Mouse (Mus musculus) testis, adult 2 months (tissue): ENCODE measurements at regions not wholly inside any gene's neighbourhood (a gene's known extent, or its start where the extent isn't known, plus 50 kb on each side); places are given as distances from the start of the nearest gene placed in this dataset.
A peak's percentile ranks its signal among the peaks of the same experiment; 100 is the strongest.

Experiments
- H3K27ac ChIP-seq: fragments of 200-500 bp; 2 replicates; pipeline ENCODE4 v1.5.1; 2012; ENCODE audit warnings: low read depth, low read length; ENCODE audit not compliant: control insufficient read depth, insufficient read depth
- H3K27me3 ChIP-seq: fragments of 200-500 bp; 2 replicates; pipeline ENCODE4 v1.6.1; 2012; ENCODE audit warnings: mild to moderate bottlenecking, low read length, moderate library complexity; ENCODE audit not compliant: control insufficient read depth, insufficient read depth
- H3K36me3 ChIP-seq: fragments of 200-500 bp; 2 replicates; pipeline ENCODE4 v1.6.1; 2012; ENCODE audit warnings: mild to moderate bottlenecking, low read length; ENCODE audit not compliant: control insufficient read depth, insufficient read depth
- H3K4me1 ChIP-seq: fragments of 200-500 bp; 2 replicates; pipeline ENCODE4 v1.6.1; 2012; ENCODE audit warnings: low read length; ENCODE audit not compliant: control insufficient read depth, insufficient read depth
- H3K4me3 ChIP-seq: fragments of 200-500 bp; 2 replicates; pipeline ENCODE4 v1.5.1; 2012; ENCODE audit warnings: low read depth, mild to moderate bottlenecking, low read length, moderate library complexity, mixed read lengths; ENCODE audit not compliant: control insufficient read depth
- CTCF ChIP-seq: fragments of 200-500 bp; IDR thresholded peaks from 2 replicates; pipeline ENCODE4 v1.5.1; 2012; ENCODE audit warnings: low read depth, mild to moderate bottlenecking, inconsistent platforms, low read length, moderate library complexity; ENCODE audit not compliant: control insufficient read depth, insufficient read depth, insufficient replicate concordance
- POLR2A ChIP-seq: fragments of 200-500 bp; IDR thresholded peaks from 2 replicates; pipeline ENCODE4 v1.6.1; 2012; ENCODE audit warnings: low read depth, mild to moderate bottlenecking, inconsistent platforms, low read length, moderate library complexity; ENCODE audit not compliant: control insufficient read depth

- TF ChIP-seq POLR2A (no peak), CTCF (no peak)
- H3K36me3 ChIP-seq, result no peaks in the 10 kb centered on the region
Observed at GRCm38 (mm10) chr16:44629296-44630275, 70.9 kb upstream of the Boc start.

GRCm38 (mm10) chr16:44625871-44626293, 67.2 kb upstream of the Boc start:
- H3K27me3 ChIP-seq, result no peaks in the 10 kb centered on the region
- no peak for TF ChIP-seq CTCF
- TF ChIP-seq POLR2A, result no peak
- H3K4me3 ChIP-seq, result no peak overlapping the region
- H3K4me1 ChIP-seq, result peaks cover 8% of the 10 kb centered on the region
- peak overlapping the region; percentile 77 for H3K27ac ChIP-seq
- H3K36me3 ChIP-seq, result no peaks in the 10 kb centered on the region

More at GRCm38 (mm10) chr16:44629296-44630275, 70.9 kb upstream of the Boc start:
- Histone ChIP-seq H3K27ac (no peak overlapping the region; the same call in 1 of the 2 replicates), H3K4me3 (no peak overlapping the region), H3K27me3 (no peaks in the 10 kb centered on the region), H3K4me1 (peaks cover 8% of the 10 kb centered on the region)

GRCm38 (mm10) chr16:44625108-44625616, 66.5 kb upstream of the Boc start:
- TF ChIP-seq POLR2A (no peak), CTCF (no peak)
- Histone ChIP-seq H3K27me3 (no peaks in the 10 kb centered on the region), H3K4me3 (no peak overlapping the region), H3K4me1 (peaks cover 8% of the 10 kb centered on the region), H3K36me3 (no peaks in the 10 kb centered on the region), H3K27ac (peak overlapping the region; percentile 77)

GRCm38 (mm10) chr16:44621573-44621972, 62.9 kb upstream of the Boc start:
- Histone ChIP-seq H3K27me3 (no peaks in the 10 kb centered on the region), H3K36me3 (no peaks in the 10 kb centered on the region), H3K27ac (no peak overlapping the region), H3K4me1 (peaks cover 8% of the 10 kb centered on the region), H3K4me3 (no peak overlapping the region)
- TF ChIP-seq CTCF, result no peak
- TF ChIP-seq POLR2A, result no peak

- H3K36me3 ChIP-seq, result no peaks in the 10 kb centered on the region
- H3K4me1 ChIP-seq, result peaks cover 4% of the 10 kb centered on the region
- TF ChIP-seq POLR2A, result no peak
- no peak for TF ChIP-seq CTCF
- no peaks in the 10 kb centered on the region for H3K27me3 ChIP-seq
- H3K4me3 ChIP-seq, result no peak overlapping the region
- H3K27ac ChIP-seq, result no peak overlapping the region
Observed at GRCm38 (mm10) chr16:44620536-44620935, 61.8 kb upstream of the Boc start.

GRCm38 (mm10) chr16:44619476-44620103, 60.9 kb upstream of the Boc start:
- Histone ChIP-seq H3K4me3 (no peak overlapping the region), H3K27me3 (no peaks in the 10 kb centered on the region), H3K4me1 (no peaks in the 10 kb centered on the region), H3K36me3 (no peaks in the 10 kb centered on the region), H3K27ac (no peak overlapping the region)
- no peak for TF ChIP-seq POLR2A
- no peak for TF ChIP-seq CTCF

GRCm38 (mm10) chr16:44617041-44617440, 58.3 kb upstream of the Boc start:
- no peaks in the 10 kb centered on the region for H3K4me1 ChIP-seq
- no peak for TF ChIP-seq POLR2A
- TF ChIP-seq CTCF, result no peak
- no peak overlapping the region for H3K27ac ChIP-seq
- H3K4me3 ChIP-seq, result no peak overlapping the region
- H3K36me3 ChIP-seq, result no peaks in the 10 kb centered on the region
- H3K27me3 ChIP-seq, result no peaks in the 10 kb centered on the region
